Mouse (Mus musculus) gastrocnemius, postnatal 25 days (tissue): ENCODE data around the gene Cit. TPM values are rescaled to one million over a fixed set of nuclear protein-coding genes. Genes with fewer than 3 reads are reported as not detected.

Source experiments
- DNase-seq: peaks from one replicate; pipeline ENCODE4 v3.0.0; 2022
- total RNA-seq, 2 experiments: library from RNA; stranded (reverse); gene quantifications; 1 replicate in 1 of 2; 2 replicates in 1 of 2; pipeline ENCODE4 v1.2.3; 2021

The Cit gene
- total RNA-seq, 2 experiments from 2014 or later: 1.4 to 1.8 TPM

- DNase-seq: no peak
These were observed 201.2 kb downstream of the Cit start for GRCm38 (mm10) chr5:116046246-116046645.

DNA sequence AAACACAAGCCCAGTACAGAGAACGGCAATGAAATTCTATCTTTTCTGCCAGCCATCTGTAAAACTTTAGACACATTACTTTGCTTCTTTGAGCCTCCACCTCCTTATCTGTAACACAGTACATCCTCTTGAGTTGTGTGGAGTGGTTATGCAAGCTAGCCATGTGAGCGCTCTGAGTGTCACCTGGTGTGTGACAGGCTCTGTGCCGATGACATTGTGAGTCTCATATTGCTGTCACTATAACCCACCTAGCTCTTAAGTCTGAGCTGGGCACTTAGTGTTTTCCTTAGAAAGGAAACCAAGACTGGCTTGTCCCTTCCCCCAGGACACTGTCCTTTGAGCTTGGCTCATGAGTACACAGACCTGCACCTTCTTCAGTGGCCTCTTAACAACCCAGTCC is 203.2 kb downstream of the Cit start:
- no peak for DNase-seq

DNA sequence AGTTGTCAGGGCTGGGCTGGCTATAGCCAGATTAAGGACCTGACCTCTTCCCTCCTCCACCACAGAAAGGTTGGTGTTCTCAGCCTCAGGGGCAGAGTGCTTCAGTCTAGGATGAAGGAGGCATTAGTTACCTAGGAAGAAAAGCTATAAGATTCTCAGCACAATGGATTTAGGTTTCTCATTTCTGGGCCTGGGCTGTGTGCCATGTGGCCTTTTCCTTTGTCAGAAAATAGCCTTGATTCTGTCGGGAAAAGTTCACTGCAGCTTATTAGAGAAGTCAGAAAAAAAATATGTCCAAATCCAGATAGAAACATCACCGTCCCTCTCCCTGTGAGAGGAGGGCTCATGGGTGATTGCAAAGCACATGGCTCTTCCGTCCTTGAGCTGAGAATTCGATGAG is 204.7 kb downstream of the Cit start:
- no peak for DNase-seq

- DNase-seq: no peak
These were observed 207.1 kb downstream of the Cit start for GRCm38 (mm10) chr5:116052171-116052570.

- DNase-seq: no peak
These were observed 207.7 kb downstream of the Cit start for GRCm38 (mm10) chr5:116052826-116053225.

Other genes starting within 250 kb of the Cit start
- 10 to 100 TPM; 28.1 to 31.2 TPM for gene Rab35, start 213.4 kb upstream of the Cit start, total RNA-seq
- 1 to 10 TPM; 2.1 to 3.2 TPM for gene Bicdl1, start 113.7 kb upstream of the Cit start, total RNA-seq
- gene Prkab1, start 179.2 kb downstream of the Cit start, total RNA-seq: 10 to 100 TPM in 1 of 2 experiments, 1 to 10 TPM in 1; 8.0 to 11.3 TPM
- 10 to 100 TPM; 69.2 to 93.6 TPM for gene Tmem233, start 238.0 kb downstream of the Cit start, total RNA-seq